Comparison of ENCODE assay signal across 8 mouse cellular contexts in the genomic region with DNA sequence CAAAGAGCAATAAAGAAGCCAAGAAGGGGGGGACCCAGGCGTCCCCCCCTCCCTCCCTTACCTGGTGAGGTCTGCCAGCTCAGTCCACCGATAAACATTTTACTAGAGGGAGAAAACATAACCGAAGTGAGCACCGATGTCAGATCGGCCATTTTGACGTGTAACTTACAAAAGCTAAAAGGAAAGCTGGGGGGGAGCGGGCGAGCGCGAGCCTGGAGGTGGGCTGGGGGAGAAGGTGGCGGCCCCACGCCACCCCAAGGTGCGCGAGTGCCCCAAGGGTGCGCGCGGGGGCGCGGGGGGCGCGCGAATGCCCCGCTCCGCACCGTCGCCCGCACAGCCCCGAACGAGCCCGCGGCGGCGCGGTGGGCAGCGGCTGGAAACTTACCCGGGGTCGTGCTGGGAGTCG. TPM values are rescaled to one million over a fixed set of nuclear protein-coding genes. Genes with fewer than 3 reads are reported as not detected.
DNase-seq lines count a peak whose midpoint lies in the region; ATAC-seq lines count a peak whose summit lies in the region.

No protein-coding gene starts in this region.

- H3K4me1 ChIP-seq in hindbrain, embryonic 12.5 days: peaks cover 53% of the 10 kb centered on the region

- peak overlapping the region; percentile 94 for H3K4me3 ChIP-seq in hindbrain, embryonic 12.5 days

- no peaks in the 10 kb centered on the region for H3K27me3 ChIP-seq in hindbrain, embryonic 12.5 days

- no peaks in the 10 kb centered on the region for H3K36me3 ChIP-seq in hindbrain, embryonic 12.5 days

- H3K4me2 ChIP-seq in hindbrain, embryonic 12.5 days (replicated peaks): peak overlapping the region; percentile 76

- 2% methylated on average over 34 of the region's 38 CpGs for WGBS in hindbrain, embryonic 12.5 days

- H3K27ac ChIP-seq in hindbrain, embryonic 12.5 days: peak overlapping the region; percentile 93

- 0 out of 2 replicates have a peak, but pooled peaks have one; percentile 18 for ATAC-seq in cerebellum, adult (ENCODE audit: insufficient number of reproducible peaks, low FRiP score, low TSS enrichment)
- peak; percentile 59 for ATAC-seq in hindbrain, embryonic 12.5 days (ENCODE audit: low FRiP score)

- no peaks in the 10 kb centered on the region for H3K9me3 ChIP-seq in hindbrain, embryonic 12.5 days (replicated peaks)

- H3K9ac ChIP-seq in hindbrain, embryonic 12.5 days: peak overlapping the region; percentile 99

- no peak for DNase-seq in cerebellum, postnatal 10 days
- DNase-seq in spleen, postnatal 10 days (ENCODE audit: low spot score in 2 of 2): peak; percentile 6 to 53
- no peak for DNase-seq in spleen, adult 18-20 months
- peak; percentile 48 for DNase-seq in lung, postnatal 14 days
- no peak for DNase-seq in ovary, postnatal 10 days (ENCODE audit: low spot score)
- no peak for DNase-seq in frontal cortex, postnatal 25 days (ENCODE audit: low spot score in 2 of 2)

RNA-seq across cellular contexts. Expression of a gene that starts 0.7 kb away (rescaled TPM):
- 34.8 and 35.9 TPM in 2 replicates for polyA plus RNA-seq in hindbrain, embryonic 12.5 days (2016; fragmentation: Nextera tagmentation; extraction: Ambion mirVana)

Comparison
In these comparisons a context has a peak if more than half of its experiments do, and no peak if none do; other contexts are left out.
1. DNase-seq: peak in spleen, postnatal 10 days (2 of 2) and lung, postnatal 14 days (single experiment); none in cerebellum, postnatal 10 days (0 of 2), spleen, adult 18-20 months (0 of 2), ovary, postnatal 10 days (single experiment) and frontal cortex, postnatal 25 days (0 of 2).